Mouse (Mus musculus): Measurements from ENCODE around the gene Sdhd.
A peak's percentile ranks its signal among the peaks of the same experiment; 100 is the strongest.
"Not testable (repeated sequence)": the region's sequence is repeated elsewhere in the genome, so short reads cannot be mapped to it uniquely, and the experiment has no call there.

The Sdhd gene

DNA sequence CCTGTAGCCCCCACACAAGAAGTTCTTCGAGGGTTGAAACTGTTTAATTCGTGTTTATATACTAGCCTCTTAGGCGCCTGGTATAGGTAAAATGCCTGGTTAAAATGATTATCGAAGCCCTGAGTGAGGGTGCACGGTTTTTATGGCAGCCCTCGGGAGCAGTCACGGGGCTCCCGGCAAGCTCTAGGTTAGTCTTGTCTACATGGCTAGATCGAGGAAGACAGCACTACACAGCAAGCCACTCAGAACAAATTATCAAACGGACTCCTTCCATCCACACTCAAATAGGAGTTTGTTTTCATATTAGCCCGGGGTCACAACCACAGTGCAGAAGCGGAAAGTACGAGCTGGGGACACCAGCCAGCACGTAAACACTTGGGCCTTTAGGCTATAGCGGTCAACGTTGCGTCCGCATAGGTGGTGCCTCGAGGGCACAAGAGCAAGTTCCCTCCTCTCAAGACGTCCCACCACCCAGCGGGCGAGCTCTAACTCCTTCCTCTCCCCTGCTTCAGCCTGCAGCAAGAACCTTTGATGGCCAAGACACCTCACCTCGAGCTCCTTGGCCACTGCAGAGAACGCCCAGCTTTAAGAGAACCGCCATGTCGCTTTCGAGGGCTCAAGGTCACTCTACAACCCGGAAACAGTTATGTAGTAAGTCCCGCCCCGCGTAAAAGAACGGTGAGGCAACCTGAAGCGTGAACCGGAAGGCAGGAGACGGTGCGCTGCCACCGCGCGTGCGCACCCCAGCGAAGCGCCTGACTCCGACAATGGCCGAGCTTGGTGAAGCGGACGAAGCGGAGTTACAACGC, at the start of gene Sdhd, which contains the start of gene Timm8b:
Gene Sdhd (minus strand): TSS at position 624 of the 809 bp plus-strand sequence.
Gene Timm8b (plus strand): TSS at position 722 of the 809 bp plus-strand sequence.
- peak; percentile 66 for DNase-seq (ENCODE audit: extremely low read depth, low read depth, low spot score)

DNA sequence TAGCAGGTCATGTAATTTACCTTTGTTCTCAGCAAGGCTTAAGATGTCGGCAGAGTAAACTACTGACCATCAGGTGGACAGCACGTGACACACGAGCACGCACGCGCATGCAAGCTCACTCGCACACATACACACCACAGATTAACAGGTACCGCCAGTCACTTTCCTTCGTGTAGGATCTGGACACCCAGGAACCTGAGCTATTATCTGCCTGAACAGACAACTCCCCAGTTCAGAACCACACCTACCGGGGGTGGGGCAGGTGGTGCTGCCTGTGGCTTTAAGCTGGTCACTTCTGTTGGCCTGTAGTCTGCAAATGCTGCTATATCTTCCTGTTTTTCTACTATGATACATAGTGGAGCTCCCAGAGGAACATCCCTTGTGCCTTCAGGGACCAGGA, 46.9 kb upstream of the Sdhd start:
- DNase-seq (ENCODE audit: extremely low read depth, low read depth, low spot score), result no peak

DNA sequence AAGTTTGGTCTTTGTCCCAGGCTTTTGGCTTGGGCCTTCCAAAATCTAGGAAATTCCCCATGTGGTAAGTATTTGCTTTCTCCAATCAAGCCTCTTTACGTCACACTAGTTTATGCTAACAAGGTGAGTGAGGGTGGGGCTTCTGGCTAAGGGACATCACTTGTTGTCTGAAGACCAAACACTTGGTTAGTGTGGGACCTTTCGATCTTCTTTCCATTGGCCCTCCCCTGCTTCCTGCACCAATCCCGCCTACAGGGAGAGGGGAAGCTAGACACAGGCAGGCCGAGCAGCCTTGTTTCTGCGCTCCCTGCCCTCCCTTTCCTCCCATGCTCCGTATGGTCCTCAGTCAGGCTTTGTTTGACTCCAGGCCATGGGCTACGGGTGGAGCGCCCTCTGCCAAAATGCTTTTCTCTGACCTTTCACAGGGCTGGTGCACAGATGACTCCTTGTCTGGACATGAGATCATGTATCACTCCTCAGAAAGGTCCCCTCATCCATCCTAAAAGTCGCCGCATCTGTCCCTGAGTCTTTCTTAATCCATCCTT, 43.3 kb upstream of the Sdhd start:
- no peak for DNase-seq (ENCODE audit: extremely low read depth, low read depth, low spot score)

DNA sequence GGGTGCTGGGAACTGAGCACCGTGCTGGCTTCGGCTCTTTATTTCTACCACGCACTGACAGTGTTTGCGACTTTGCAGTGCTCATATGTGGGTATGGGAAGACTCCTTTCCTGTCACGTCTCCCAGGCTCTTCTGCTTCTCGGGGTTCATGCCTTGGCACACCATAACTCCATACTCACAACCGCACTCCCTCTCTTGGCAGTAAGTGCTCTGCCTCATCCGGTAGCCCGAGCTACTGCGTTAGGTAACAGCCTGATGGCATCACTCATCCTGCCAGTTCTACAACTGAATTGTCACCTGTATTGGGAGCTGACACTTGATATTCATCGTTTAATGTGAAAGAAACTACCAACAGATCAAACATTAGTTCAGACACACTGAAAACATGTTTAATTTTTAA, 30.7 kb upstream of the Sdhd start:
- no peak for DNase-seq (ENCODE audit: extremely low read depth, low read depth, low spot score)

DNA sequence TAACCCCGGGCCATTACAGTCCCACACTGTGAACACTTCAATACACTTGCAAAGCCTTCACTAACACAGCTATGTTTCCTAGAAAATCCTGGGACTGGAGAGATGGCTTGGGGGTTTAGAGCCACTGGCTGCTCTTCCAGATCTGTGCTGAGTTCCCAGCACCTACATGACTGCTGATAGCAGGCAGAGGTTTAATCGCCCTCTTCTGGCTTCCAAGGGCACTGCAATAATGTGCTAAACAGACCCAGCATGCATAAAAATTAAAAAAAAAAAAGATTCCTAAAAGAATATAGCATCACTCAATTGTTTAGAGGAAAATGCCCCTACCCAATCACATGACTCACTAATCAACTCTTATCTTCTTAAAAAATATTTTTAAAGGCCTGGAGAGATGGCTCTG, 29.4 kb upstream of the Sdhd start:
- DNase-seq (ENCODE audit: extremely low read depth, low read depth, low spot score), result no peak

DNA sequence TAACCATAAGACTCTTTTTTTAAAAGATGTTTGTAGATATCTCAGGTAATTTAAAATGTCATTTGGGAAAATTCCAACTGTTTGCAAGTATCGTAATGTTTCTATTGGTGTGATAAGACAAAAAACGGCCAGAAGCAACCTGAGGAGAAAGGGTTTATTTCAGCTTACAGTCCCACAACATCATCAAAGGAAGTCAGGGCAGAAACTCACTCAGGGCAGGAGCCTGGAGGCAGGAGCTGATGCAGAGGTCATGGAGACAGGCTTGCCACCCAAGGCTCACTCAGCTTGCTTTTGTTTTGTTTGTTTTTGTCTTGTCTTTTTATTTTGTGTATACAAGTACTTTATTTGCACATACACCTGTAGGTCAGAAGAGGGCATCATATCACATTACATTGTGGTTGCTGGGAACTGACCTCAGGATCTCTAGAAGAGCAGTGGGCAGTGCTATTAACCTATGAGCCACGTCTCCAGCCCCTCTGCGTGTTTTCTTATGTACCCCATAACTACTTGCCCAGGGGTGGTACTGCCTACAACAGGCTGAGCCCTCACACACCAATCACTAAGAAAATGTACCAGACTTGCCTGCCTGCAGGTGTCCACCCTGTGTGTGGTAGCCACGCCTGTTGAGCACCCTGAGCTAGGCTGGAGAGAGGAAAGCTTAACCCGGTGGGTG, 28.5 kb upstream of the Sdhd start:
- DNase-seq (ENCODE audit: extremely low read depth, low read depth, low spot score), result no peak

DNA sequence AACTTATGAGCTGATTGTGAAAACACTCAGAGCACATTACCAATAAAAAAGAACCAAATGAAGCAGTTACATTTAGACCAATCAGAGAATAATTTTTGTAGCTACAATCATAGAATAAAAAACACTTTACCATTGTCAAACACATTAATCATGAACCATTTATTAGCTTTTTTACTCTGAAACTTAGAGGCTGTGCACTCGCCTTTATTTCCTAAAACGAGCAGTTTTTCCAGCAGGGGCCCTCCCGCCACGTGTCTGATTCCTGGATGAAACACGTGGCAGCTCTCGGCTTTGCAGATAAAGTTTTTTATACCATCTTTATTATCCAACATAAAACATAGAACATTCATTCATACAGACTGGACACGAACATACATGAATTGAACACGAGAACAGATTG, 27.3 kb upstream of the Sdhd start:
- DNase-seq (ENCODE audit: extremely low read depth, low read depth, low spot score), result not testable (repeated sequence)

DNA sequence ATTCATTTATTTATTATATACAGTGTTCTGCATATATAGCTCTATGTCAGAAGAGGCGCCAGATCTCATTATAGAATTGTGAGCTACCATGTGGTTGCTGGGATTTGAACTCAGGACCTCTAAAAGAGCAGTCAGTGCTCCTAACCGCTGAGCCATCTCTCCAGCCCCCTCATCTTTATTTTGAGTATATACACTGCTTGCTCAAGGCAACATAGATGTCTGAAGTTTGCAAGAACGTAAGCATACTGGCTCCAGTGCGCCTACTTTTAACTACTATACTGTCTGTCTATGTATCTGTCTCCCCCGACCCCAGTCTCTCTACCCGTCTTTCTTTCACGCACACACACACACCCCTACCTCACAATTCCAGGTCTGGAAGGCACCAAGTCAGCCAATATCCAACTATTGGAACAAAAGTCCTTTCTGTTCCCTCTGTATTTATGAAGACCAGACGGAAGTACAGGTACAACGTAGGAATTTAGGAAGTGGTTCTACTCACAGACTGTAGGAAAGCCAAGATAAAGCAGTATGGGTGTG, 14.2 kb upstream of the Sdhd start:
- no peak for DNase-seq (ENCODE audit: extremely low read depth, low read depth, low spot score)

DNA sequence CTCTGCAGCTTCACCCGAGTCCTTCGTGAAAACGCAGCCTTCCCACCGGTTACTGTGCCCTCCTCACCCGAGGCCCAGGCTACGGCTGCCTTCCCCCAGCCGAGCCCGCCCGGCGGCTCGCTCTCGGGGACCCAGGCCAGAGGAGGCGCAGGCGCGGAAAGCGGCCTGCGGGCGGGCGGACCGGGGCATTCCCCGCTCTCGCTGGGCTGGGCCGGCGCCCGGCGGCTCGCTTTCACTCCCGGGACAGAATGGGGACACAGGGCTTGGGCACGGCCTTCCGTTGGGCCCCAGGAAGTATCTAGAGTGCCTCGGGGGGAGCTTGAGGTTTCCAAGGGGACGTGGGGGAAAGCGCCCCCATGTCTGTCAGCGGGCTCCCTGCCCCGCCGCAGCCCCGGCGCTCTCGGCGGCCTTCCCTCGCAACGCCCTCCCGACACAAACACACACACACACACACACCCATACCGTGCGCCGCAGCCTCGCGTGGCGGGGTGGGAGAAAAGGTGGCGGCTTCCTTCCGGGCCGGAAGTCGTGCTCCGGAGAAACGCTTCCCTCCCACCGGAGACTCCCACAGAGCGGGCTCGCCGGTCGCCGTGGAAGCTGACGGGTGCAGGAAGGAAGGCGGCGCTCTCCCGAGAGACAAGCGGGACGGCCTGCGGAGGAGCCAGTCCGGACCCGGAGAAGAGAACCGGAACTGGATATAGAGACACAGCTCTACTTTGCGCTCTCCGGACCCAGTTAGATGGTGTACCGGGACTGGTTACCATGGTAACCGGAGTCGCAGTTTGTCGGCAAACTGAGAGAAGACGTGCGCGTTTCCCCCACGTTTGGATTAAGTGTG, 13.4 kb upstream of the Sdhd start, which contains the start of the genes Pih1d2 and Nkapd1:
Gene Pih1d2 (plus strand): TSS at position 556 of the 838 bp plus-strand sequence.
Gene Nkapd1 (minus strand): TSS at position 699 of the 838 bp plus-strand sequence.
- DNase-seq (ENCODE audit: extremely low read depth, low read depth, low spot score), result no peak

DNA sequence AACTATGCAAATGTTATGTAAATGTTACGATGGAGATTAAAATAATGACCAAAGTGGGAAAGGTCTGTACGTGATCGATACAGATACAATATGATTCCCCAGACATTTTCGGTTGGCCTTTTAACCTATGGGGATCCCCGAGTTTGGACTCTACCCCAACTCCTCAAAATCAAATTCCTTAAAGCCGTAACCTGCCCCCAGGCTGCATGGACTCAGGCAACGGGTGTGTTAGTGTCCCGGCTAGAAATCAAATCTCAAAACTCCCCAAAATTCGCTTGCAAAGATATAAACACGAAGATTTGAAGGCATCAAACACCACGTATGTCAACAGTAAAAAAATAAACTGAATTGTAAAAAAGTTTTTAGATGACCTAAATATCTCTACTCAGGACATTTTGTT, 12.5 kb upstream of the Sdhd start:
- no peak for DNase-seq (ENCODE audit: extremely low read depth, low read depth, low spot score)

DNA sequence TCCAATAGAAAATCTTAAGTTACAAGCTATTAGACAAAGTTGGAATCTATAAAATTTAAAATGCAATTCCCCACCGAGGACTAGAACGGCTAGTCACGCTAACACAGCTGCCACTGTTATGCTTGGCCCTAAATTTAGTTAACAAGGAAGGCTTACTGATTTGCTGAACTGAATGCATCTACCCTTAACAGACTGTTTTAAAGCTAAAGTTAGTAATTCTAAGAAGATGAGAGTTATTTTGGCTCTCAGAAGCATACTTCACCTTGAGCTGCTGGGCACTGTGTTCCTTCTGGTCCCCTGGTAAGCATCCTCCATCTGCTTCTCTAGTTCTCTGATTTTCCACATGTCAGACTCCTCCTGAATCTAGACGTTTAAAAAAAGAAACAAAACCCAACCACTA, 8.5 kb upstream of the Sdhd start:
- DNase-seq (ENCODE audit: extremely low read depth, low read depth, low spot score), result no peak

DNA sequence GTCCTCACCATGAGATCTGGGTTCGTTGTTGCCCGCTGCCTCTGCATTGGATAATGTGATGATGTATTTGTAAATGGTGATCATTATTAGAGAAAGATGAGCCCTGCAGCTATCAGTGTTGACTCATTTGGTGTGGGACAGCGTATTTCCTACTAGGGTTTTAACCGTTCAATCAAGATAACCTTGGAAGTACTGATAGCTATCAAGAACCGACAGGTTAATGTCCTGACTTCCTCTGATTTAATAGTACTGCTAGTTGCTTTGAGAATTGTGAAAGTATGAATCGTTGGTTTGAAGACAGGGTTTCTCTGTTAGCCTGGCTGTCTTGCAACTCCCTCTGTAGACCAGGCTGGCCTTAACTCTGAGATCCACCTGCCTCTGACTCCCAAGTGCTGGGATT, 726 bp upstream of the Sdhd start:
- DNase-seq (ENCODE audit: extremely low read depth, low read depth, low spot score), result no peak

DNA sequence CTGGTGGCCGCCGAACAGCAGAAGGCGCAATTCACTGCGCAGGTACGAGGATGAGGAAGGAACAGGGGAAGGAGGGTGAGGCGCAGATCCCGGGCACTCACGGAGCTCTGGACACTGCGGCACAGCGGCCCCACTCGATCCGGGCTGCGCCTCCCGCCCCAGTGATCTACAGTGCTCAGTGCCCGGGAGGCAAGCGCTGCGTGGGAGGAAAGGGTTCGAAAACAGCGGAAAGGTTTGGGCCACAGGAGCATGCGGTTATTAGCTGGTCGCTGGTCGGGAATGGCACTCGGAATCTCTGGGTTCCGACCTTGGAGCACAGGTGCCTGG, 349 bp upstream of the Sdhd start:
- DNase-seq (ENCODE audit: extremely low read depth, low read depth, low spot score), result no peak

DNA sequence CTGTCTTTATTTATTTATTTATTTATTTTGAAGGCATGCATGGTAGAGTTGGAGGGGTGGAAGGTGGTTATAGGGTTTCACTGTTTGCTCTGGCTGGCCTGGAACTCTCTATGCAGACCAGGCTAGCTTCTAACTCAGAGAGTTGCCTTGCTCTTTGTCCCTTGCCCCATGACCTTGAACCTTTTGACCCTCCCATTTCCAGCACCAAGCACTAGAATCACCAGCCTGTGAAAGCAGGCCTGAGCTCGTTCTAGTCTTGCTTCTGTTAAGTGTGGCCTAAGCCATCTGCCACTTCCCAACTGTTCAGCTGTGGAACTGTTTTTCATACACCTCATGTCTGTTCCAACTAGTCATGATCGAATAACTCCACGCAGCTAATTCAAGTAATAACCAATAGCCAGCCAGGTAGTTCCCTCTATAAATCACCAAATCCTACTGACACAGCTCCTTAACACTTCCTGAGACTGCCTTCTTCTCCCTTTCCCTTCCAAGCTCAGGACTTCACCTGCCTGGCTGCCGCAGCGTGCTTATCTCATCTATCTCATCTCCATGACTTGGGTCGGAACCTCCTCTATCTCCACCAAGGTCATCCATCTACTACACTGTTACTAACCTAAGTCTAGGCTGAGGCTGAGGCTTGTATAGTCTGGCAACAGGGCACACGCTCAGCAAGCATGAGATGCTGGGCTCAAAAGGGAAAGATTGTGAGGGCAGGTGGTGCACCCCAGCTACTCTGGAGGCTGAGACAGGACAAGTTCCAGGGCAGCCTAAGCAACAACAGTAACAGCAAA, 1.4 kb downstream of the Sdhd start:
- DNase-seq (ENCODE audit: extremely low read depth, low read depth, low spot score), result no peak

DNA sequence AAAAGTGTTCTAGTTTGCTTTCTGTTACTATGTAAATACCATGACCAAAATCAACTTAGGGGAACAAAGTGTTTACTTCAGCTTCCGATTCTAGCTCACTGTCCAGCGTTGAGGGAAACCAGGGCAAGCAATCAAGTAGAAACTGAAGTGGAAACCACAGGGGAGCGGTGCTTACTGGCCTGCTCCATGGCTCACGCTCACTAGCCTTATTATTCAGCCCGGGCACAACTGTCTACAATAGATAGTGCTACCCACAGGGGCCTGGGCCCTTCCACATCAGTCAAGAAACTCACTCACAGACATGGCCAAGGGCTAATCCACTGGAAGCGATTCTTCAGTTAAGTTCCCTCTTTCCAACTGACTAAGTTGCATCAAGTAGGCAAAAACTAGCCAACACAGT, 2.1 kb downstream of the Sdhd start:
- no peak for DNase-seq (ENCODE audit: extremely low read depth, low read depth, low spot score)

DNA sequence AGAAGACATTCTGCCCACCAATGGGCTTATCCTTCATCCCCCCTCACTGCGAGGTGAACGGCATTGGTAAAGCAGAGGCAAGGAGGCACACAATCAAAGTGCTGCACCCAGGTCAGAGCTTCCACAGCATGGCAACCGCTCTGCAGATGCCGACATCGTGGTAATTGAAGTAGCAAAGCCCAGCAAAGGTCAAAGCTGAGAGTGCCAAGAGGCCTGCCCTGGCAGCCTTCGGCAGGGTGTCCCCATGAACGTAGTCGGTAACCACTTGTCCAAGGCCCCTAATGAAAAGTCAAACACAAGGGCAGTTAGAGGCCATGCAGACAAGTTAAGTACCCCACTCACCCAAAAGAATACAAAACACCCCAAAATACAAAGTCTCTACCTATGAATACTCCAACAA, 6.6 kb downstream of the Sdhd start:
- no peak for DNase-seq (ENCODE audit: extremely low read depth, low read depth, low spot score)

DNA sequence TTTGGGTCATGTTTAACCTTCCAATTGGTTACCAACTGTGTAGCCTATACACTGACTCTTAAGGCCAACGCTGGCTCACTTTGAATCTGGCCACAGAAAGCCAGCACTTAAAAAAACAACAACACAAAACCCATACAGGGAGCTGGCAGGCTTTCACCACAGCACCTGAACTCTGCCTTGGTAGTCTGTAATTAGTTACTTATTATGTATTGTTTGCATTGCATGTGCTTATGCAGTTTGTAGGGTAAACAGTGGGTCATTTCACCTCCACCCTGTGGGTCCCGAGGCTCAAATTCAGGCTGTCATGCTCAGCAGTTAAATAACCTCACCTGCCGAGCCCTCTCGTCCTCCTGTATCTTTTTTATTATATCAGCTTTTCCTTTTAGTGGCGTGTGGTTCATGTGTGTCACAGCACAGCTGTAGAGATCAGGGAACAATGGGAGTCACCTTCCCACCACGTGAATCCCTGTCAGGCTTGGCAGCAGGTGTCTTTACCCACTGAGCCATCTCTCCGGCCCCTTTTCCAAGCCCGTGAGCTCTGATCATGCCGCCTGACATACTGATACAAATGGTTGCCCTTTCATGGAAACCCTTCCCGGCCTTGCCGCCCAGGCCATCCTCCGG, 8.7 kb downstream of the Sdhd start:
- DNase-seq (ENCODE audit: extremely low read depth, low read depth, low spot score), result no peak

DNA sequence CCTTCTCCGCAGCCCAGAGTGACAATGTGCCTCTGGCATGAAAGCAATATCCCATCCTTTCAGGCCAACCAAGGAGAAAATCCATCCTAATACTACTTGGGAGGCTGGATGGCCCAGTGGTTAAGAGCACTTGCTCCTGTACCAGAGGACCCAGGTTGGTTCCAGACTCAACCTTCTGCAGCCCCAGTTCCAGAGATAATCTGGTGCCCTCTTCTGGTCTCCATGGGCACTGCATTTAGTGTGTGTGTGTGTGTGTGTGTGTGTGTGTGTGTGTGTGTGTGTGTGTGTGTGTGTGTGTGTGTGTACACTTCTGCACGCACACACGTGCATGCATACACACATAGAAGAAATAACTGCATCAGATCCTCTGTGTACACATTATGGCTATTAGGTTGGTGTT, 10.1 kb downstream of the Sdhd start:
- DNase-seq (ENCODE audit: extremely low read depth, low read depth, low spot score), result no peak

DNA sequence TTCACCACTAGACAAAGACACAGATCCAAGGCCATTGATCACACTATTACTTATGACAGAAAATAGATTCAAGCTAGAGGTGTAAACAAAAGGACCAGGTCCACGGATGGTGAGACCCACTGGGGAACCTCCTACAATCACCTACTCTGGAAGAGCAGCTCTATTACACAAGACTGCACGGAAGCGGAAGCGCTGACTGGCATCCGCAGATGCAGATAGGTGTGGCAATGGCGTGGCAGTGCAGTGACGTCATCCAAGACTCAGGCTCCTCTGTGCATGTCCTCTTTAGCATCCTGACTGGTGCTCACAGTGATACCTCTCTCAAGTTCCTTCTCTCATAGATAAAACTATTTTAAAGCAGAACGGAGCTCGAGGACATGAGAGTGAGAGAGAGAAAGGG, 10.7 kb downstream of the Sdhd start:
- DNase-seq (ENCODE audit: extremely low read depth, low read depth, low spot score), result no peak

Data from fat pad, adult 2 months (tissue).